Mouse (Mus musculus): ENCODE measurements around the gene Sepsecs. TPM values are rescaled to one million over a fixed set of nuclear protein-coding genes. Genes with fewer than 3 reads are reported as not detected.

The Sepsecs gene
- polyA plus RNA-seq, 1 experiment from 2014 or later, result 7.4 TPM

- no peak overlapping the region for H3K4me3 ChIP-seq
- no peaks in the 10 kb centered on the region for H3K27me3 ChIP-seq (ENCODE audit: insufficient read depth, poor library complexity, severe bottlenecking)
- no peak overlapping the region for H3K27ac ChIP-seq
- 88% methylated on average over 6 of the region's 6 CpGs for WGBS
- H3K36me3 ChIP-seq, result peaks cover 6% of the 10 kb centered on the region
- DNase-seq (ENCODE audit: low spot score), result no peak
- H3K9me3 ChIP-seq, result no peaks in the 10 kb centered on the region
- no peaks in the 10 kb centered on the region for H3K4me1 ChIP-seq (replicated peaks)
Observed at GRCm38 (mm10) chr5:52636923-52637322, 32.6 kb downstream of the Sepsecs start.

GRCm38 (mm10) chr5:52636025-52636755, 33.3 kb downstream of the Sepsecs start:
- no peaks in the 10 kb centered on the region for H3K4me1 ChIP-seq (replicated peaks)
- no peak for DNase-seq (ENCODE audit: low spot score)
- WGBS, result 81% methylated on average over 11 of the region's 11 CpGs
- peaks cover under 1% of the 10 kb centered on the region; the same call in 1 of the 2 replicates for H3K36me3 ChIP-seq
- H3K4me3 ChIP-seq, result no peak overlapping the region
- H3K9me3 ChIP-seq, result no peaks in the 10 kb centered on the region
- H3K27ac ChIP-seq, result no peak overlapping the region
- H3K27me3 ChIP-seq (ENCODE audit: insufficient read depth, poor library complexity, severe bottlenecking), result no peaks in the 10 kb centered on the region

GRCm38 (mm10) chr5:52634017-52634416, 35.5 kb downstream of the Sepsecs start:
- WGBS, result 27% methylated on average over 8 of the region's 8 CpGs
- Histone ChIP-seq H3K36me3 (no peaks in the 10 kb centered on the region), H3K27me3 (ENCODE audit: insufficient read depth, poor library complexity, severe bottlenecking) (no peaks in the 10 kb centered on the region), H3K4me3 (no peak overlapping the region), H3K27ac (no peak overlapping the region), H3K9me3 (no peaks in the 10 kb centered on the region), H3K4me1 (replicated peaks) (no peaks in the 10 kb centered on the region)
- peak; percentile 59 for DNase-seq (ENCODE audit: low spot score)

- no peak overlapping the region for H3K4me3 ChIP-seq
- H3K27me3 ChIP-seq (ENCODE audit: insufficient read depth, poor library complexity, severe bottlenecking), result no peaks in the 10 kb centered on the region
- no peak for DNase-seq (ENCODE audit: low spot score)
- H3K4me1 ChIP-seq (replicated peaks), result peaks cover 9% of the 10 kb centered on the region
- H3K36me3 ChIP-seq, result no peaks in the 10 kb centered on the region
- no peak overlapping the region for H3K27ac ChIP-seq
- 95% methylated on average over 1 of the region's 1 CpGs for WGBS
- H3K9me3 ChIP-seq, result no peaks in the 10 kb centered on the region
Observed at GRCm38 (mm10) chr5:52630541-52630940, 39.0 kb downstream of the Sepsecs start.

GRCm38 (mm10) chr5:52629214-52629613, 40.3 kb downstream of the Sepsecs start:
- DNase-seq (ENCODE audit: low spot score), result no peak
- no peaks in the 10 kb centered on the region for H3K27me3 ChIP-seq (ENCODE audit: insufficient read depth, poor library complexity, severe bottlenecking)
- H3K4me1 ChIP-seq (replicated peaks), result peaks cover 9% of the 10 kb centered on the region
- no peaks in the 10 kb centered on the region for H3K9me3 ChIP-seq
- H3K4me3 ChIP-seq, result no peak overlapping the region
- WGBS, result 83% methylated on average over 6 of the region's 6 CpGs
- H3K36me3 ChIP-seq, result no peaks in the 10 kb centered on the region
- no peak overlapping the region for H3K27ac ChIP-seq

- Histone ChIP-seq H3K4me1 (replicated peaks) (peaks cover 9% of the 10 kb centered on the region), H3K27me3 (ENCODE audit: insufficient read depth, poor library complexity, severe bottlenecking) (no peaks in the 10 kb centered on the region), H3K4me3 (no peak overlapping the region), H3K9me3 (no peaks in the 10 kb centered on the region), H3K36me3 (no peaks in the 10 kb centered on the region), H3K27ac (no peak overlapping the region)
- 88% methylated on average over 3 of the region's 3 CpGs for WGBS
- DNase-seq (ENCODE audit: low spot score), result no peak
Observed at GRCm38 (mm10) chr5:52628783-52629182, 40.7 kb downstream of the Sepsecs start.

- 87% methylated on average over 8 of the region's 8 CpGs for WGBS
- Histone ChIP-seq H3K4me3 (no peak overlapping the region), H3K27me3 (ENCODE audit: insufficient read depth, poor library complexity, severe bottlenecking) (no peaks in the 10 kb centered on the region), H3K9me3 (no peaks in the 10 kb centered on the region), H3K27ac (no peak overlapping the region), H3K4me1 (replicated peaks) (peaks cover 9% of the 10 kb centered on the region), H3K36me3 (no peaks in the 10 kb centered on the region)
- DNase-seq (ENCODE audit: low spot score), result no peak
Observed at GRCm38 (mm10) chr5:52627713-52628112, 41.8 kb downstream of the Sepsecs start.

GRCm38 (mm10) chr5:52626092-52626491, 43.4 kb downstream of the Sepsecs start:
- no peak for DNase-seq (ENCODE audit: low spot score)
- no peaks in the 10 kb centered on the region for H3K36me3 ChIP-seq
- WGBS, result 54% methylated on average over 8 of the region's 8 CpGs
- peak overlapping the region; percentile 62 for H3K27ac ChIP-seq
- H3K9me3 ChIP-seq, result no peaks in the 10 kb centered on the region
- no peaks in the 10 kb centered on the region for H3K27me3 ChIP-seq (ENCODE audit: insufficient read depth, poor library complexity, severe bottlenecking)
- no peak overlapping the region for H3K4me3 ChIP-seq
- peaks cover 9% of the 10 kb centered on the region for H3K4me1 ChIP-seq (replicated peaks)

GRCm38 (mm10) chr5:52624956-52625355, 44.6 kb downstream of the Sepsecs start:
- Histone ChIP-seq H3K4me3 (no peak overlapping the region), H3K36me3 (no peaks in the 10 kb centered on the region), H3K27ac (no peak overlapping the region), H3K9me3 (no peaks in the 10 kb centered on the region), H3K27me3 (ENCODE audit: insufficient read depth, poor library complexity, severe bottlenecking) (no peaks in the 10 kb centered on the region; the same call in 1 of the 2 replicates), H3K4me1 (replicated peaks) (peaks cover 9% of the 10 kb centered on the region)
- WGBS, result 100% methylated on average over 1 of the region's 1 CpGs
- DNase-seq (ENCODE audit: low spot score), result no peak

- no peak for DNase-seq (ENCODE audit: low spot score)
- Histone ChIP-seq H3K4me1 (replicated peaks) (peaks cover 20% of the 10 kb centered on the region), H3K9me3 (no peaks in the 10 kb centered on the region), H3K27ac (no peak overlapping the region), H3K27me3 (ENCODE audit: insufficient read depth, poor library complexity, severe bottlenecking) (peaks cover 8% of the 10 kb centered on the region), H3K4me3 (no peak overlapping the region), H3K36me3 (no peaks in the 10 kb centered on the region)
- 82% methylated on average over 2 of the region's 2 CpGs for WGBS
Observed at GRCm38 (mm10) chr5:52623099-52623498, 46.4 kb downstream of the Sepsecs start.

- Histone ChIP-seq H3K27me3 (ENCODE audit: insufficient read depth, poor library complexity, severe bottlenecking) (peaks cover 15% of the 10 kb centered on the region), H3K4me1 (replicated peaks) (peaks cover 37% of the 10 kb centered on the region), H3K9me3 (0 out of 2 replicates have a peak, but pooled peaks cover 2% of the 10 kb centered on the region), H3K36me3 (no peaks in the 10 kb centered on the region), H3K4me3 (peak overlapping the region; percentile 51), H3K27ac (peak overlapping the region; percentile 72)
- under 1% methylated on average over 41 of the region's 41 CpGs for WGBS
- DNase-seq (ENCODE audit: low spot score), result peak; percentile 50
Observed at GRCm38 (mm10) chr5:52618348-52619270, 50.9 kb downstream of the Sepsecs start.

GRCm38 (mm10) chr5:52617711-52618347, 51.7 kb downstream of the Sepsecs start:
- no peaks in the 10 kb centered on the region for H3K36me3 ChIP-seq
- peak overlapping the region; percentile 72 for H3K27ac ChIP-seq
- no peak for DNase-seq (ENCODE audit: low spot score)
- 0 out of 2 replicates have a peak, but pooled peaks cover 6% of the 10 kb centered on the region for H3K9me3 ChIP-seq
- H3K4me1 ChIP-seq (replicated peaks), result peaks cover 37% of the 10 kb centered on the region
- 32% methylated on average over 9 of the region's 9 CpGs for WGBS
- peak overlapping the region; percentile 51 for H3K4me3 ChIP-seq
- peaks cover 15% of the 10 kb centered on the region for H3K27me3 ChIP-seq (ENCODE audit: insufficient read depth, poor library complexity, severe bottlenecking)

Measured in hindbrain, embryonic 10.5 days (tissue).